Mouse (Mus musculus) bone marrow macrophage, adult 2 months (primary cell): Measurements from ENCODE around the gene Agl. TPM values are rescaled to one million over a fixed set of nuclear protein-coding genes. Genes with fewer than 3 reads are reported as not detected.
"Not testable (repeated sequence)": the region's sequence is repeated elsewhere in the genome, so short reads cannot be mapped to it uniquely, and the experiment has no call there.

Experiments
- H3K27ac ChIP-seq: 2 replicates; pipeline ENCODE4 v1.5.1; 2012; ENCODE audit warnings: low read depth, low read length; ENCODE audit not compliant: insufficient read depth
- H3K4me1 ChIP-seq: 2 replicates; pipeline ENCODE4 v1.6.1; 2012; ENCODE audit warnings: low read length; ENCODE audit not compliant: control insufficient read depth, insufficient read depth
- H3K4me3 ChIP-seq: 2 replicates; pipeline ENCODE4 v1.5.1; 2012; ENCODE audit warnings: mild to moderate bottlenecking, low read length, moderate library complexity; ENCODE audit not compliant: insufficient read depth
- CTCF ChIP-seq: IDR thresholded peaks from 2 replicates; pipeline ENCODE4 v1.5.1; 2012; ENCODE audit warnings: low read depth, mild to moderate bottlenecking, low read length, moderate library complexity
- POLR2A ChIP-seq: IDR thresholded peaks from 2 replicates; pipeline ENCODE4 v1.6.1; 2012; ENCODE audit warnings: mild to moderate bottlenecking, low read depth, low read length, borderline replicate concordance
- polyA plus RNA-seq: library from polyadenylated mRNA; stranded (reverse); fragments of >200 nt; gene quantifications from 2 replicates; pipeline ENCODE4 v1.2.4, GENCODE M21; 2012; ENCODE audit not compliant: missing spikeins, insufficient read depth, insufficient read length

Gene Agl
- polyA plus RNA-seq, 1 experiment: 21.4 TPM

DNA sequence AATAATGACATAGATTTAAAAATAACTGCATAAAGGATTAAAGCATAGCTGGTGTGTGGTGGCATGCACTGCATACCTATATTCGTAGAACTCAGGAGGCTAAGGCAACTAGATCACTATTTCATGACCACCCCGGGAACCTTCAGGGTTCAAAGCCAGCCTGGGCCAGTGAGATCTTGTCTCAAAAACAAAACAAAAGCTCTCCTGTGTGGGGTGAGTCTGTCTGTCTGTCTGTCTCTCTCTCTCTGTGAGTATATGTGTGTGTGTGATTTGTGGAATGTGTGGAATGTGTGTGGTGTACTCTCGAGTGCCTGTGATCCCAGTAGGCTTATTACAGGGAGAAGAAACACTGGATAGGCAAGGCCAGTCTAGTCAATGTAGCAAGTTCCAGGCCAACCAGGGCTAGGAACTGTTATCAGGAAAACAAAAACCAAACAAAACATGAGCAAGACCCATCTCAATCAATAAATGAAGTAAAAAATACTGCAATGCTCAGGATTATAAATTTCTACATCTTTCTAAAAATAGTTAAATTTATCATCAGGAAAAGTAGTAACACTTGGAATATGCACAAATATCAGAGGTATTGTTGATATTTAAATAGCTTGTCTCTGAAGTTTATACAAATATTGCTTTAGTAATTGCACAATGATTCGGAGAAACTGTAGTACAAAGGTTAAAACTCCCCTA, 9.0 kb downstream of the Agl start:
- no peak for TF ChIP-seq POLR2A
- TF ChIP-seq CTCF: no peak

DNA sequence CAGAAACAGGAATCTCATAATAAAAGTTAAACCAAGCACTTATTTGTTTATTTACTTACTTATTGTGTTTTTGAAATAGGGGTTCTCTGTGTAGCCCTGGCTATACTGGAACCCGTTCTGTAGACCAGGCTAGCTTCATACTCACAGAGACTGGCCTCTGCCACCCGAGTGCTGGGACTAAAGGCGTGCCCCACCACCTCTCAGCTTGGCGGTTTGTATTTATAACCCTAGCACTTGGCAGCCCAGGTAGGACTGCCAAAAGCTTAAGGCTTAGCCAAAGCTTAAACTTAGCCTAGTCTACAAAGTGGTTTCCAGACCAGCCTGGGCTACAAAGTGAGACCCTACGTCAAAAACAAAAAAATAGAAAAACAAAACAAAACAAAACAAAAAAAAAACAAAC, 19.1 kb downstream of the Agl start:
- TF ChIP-seq POLR2A (no peak), CTCF (no peak)
- Histone ChIP-seq H3K27ac (no peak overlapping the region), H3K4me3 (no peak overlapping the region), H3K4me1 (no peaks in the 10 kb centered on the region)

More for the DNA sequence above, 9.0 kb downstream of the Agl start:
- H3K27ac ChIP-seq: no peak overlapping the region
- no peak overlapping the region for H3K4me3 ChIP-seq
- H3K4me1 ChIP-seq: no peaks in the 10 kb centered on the region

DNA sequence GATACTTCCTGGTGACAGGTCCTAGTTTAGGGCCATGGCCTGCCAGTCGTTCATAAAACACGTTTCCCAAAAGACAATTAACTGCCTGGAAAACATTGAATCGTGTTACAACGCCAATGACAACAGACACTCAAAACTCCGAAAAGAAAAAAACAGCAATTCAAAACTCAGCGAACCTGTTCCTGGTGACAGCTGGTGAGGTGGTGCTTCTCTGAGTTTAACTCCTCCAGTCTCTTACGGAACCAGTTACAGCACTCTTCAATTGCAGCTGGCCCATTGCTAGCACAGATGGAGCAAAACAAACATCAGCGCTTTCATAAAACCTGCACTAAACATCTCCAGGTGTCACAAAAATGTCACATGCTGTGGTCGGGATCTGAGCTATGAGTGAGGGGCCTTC, 21.4 kb downstream of the Agl start:
- H3K4me1 ChIP-seq: no peaks in the 10 kb centered on the region
- no peak overlapping the region for H3K4me3 ChIP-seq
- H3K27ac ChIP-seq: no peak overlapping the region
- no peak for TF ChIP-seq CTCF

DNA sequence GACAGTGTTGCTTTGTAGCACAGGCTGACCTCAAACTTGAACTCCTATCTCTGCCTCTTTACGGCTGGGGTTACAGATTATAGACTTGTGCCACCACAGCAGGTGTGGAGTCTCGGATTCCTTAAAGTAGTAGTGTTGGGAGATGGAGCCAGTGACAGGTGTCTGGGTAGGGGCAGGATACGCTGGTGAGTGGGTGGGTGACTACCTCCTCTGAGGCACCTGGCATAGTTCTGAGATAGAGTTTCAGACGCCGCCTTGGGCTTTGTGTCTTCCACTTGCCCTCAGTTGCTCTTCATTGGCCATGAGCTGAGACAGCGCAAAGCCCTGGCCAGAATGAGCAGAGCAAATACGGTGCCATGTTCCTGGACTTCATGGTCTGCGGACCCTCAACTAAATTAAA, 22.1 kb downstream of the Agl start:
- TF ChIP-seq POLR2A (no peak), CTCF (no peak)
- no peak overlapping the region for H3K4me3 ChIP-seq
- H3K4me1 ChIP-seq: no peaks in the 10 kb centered on the region
- H3K27ac ChIP-seq: no peak overlapping the region

GRCm38 (mm10) chr3:116784811-116785210, 23.2 kb downstream of the Agl start:
- Histone ChIP-seq H3K27ac (no peak overlapping the region), H3K4me3 (no peak overlapping the region), H3K4me1 (no peaks in the 10 kb centered on the region)
- TF ChIP-seq CTCF (no peak), POLR2A (no peak)

DNA sequence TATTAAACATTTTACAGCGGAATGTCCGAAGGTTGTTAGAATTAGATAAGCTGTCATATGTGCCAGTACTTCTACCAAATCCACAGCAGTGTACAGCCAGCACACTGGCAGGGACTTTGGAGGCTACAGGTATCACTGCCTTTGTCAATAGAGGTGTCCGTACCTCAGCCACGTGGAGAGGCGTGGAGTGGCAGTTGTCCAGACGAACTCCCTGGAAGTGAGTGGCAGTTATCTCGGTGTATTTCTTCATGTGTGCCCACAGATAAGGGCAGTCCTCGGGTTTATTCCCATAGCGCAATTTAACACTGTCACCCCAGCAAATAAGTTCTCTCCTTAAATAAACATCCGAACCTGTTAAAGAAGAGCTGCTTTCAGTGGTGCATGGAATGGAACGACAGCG, 23.7 kb downstream of the Agl start:
- TF ChIP-seq POLR2A: no peak
- TF ChIP-seq CTCF: no peak
- H3K4me3 ChIP-seq: no peak overlapping the region
- H3K27ac ChIP-seq: no peak overlapping the region
- no peaks in the 10 kb centered on the region for H3K4me1 ChIP-seq

DNA sequence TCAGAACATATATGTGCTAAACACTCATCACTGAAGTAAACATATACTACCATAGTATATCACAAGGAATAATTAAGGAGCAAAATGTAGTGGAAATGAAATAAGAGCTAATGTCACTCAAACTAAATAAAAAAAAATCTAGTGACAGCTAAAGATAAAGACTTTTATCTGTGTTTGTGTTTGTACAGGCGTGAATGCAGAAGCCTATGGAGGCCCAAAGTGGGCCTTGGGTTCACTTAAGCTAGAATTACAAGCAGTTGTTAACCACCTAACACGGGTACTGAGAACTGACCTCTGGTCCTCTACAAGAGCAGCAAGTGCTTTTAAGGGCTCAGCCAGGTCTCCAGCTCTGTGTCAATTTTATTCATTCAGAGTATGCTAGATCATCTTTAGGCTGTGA, 31.0 kb downstream of the Agl start:
- Histone ChIP-seq H3K4me1 (no peaks in the 10 kb centered on the region), H3K4me3 (no peak overlapping the region), H3K27ac (no peak overlapping the region)
- no peak for TF ChIP-seq POLR2A
- TF ChIP-seq CTCF: no peak

GRCm38 (mm10) chr3:116773836-116774235, 34.1 kb downstream of the Agl start:
- no peak overlapping the region for H3K27ac ChIP-seq
- no peaks in the 10 kb centered on the region for H3K4me1 ChIP-seq
- TF ChIP-seq POLR2A (no peak), CTCF (no peak)

DNA sequence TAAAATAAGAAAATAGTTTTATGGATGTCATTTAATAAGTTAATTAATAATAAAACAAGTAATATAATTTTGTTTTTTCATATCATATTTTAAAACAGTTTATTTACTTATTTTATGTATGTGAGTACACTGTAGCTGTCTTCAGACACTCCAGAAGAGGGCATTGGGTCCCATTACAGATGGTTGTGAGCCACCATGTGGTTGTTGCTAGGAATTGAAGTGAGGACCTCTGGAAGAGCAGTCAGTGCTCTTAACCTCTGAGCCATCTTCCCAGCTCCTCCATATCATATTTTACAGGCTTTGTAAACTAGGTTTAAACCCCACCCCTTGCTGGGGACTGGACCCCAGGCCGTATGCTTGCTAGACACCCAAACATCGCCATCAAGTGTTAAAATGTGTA, 36.4 kb downstream of the Agl start:
- Histone ChIP-seq H3K4me1 (no peaks in the 10 kb centered on the region), H3K4me3 (no peak overlapping the region), H3K27ac (no peak overlapping the region)
- no peak for TF ChIP-seq POLR2A
- TF ChIP-seq CTCF: no peak

More at GRCm38 (mm10) chr3:116773836-116774235, 34.1 kb downstream of the Agl start:
- H3K4me3 ChIP-seq: no peak overlapping the region

DNA sequence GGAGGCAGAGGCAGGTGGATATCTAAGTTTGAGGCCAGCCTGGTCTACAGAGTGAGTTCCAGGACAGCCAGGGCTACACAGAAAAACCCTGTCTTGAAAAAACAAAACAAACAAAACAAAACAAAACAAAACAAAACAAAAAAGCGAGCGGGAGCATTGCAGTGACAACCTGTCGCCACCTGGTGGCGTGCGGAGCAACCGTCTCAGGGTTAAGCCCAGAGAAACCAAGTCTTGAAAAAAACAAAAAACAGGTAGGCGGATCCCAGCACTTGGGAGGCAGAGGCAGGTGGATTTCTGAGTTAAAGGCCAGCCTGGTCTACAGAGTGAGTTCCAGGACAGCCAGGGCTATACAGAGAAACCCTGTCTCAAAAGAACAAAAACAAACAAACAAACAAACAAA, 41.0 kb downstream of the Agl start:
- not testable (repeated sequence) for H3K27ac ChIP-seq, H3K4me1 ChIP-seq, H3K4me3 ChIP-seq
- peak; percentile 40 for TF ChIP-seq CTCF

- Histone ChIP-seq H3K27ac (no peak overlapping the region), H3K4me3 (no peak overlapping the region), H3K4me1 (no peaks in the 10 kb centered on the region)
- TF ChIP-seq POLR2A (no peak), CTCF (no peak)
Observed at GRCm38 (mm10) chr3:116752818-116753217, 55.1 kb downstream of the Agl start.
